Comparison of ENCODE assay signal across 8 mouse cellular contexts in genomic region chr4:126254315-126255112, GRCm38 (mm10). TPM values are rescaled to one million over a fixed set of nuclear protein-coding genes. Genes with fewer than 3 reads are reported as not detected.
A peak's percentile ranks its signal among the peaks of the same experiment; 100 is the strongest.
DNase-seq lines count a peak whose midpoint lies in the region; ATAC-seq lines count a peak whose summit lies in the region.

No protein-coding gene starts in this region.

- H3K4me1 ChIP-seq in intestine, embryonic 16.5 days (ENCODE audit: control insufficient read depth, insufficient read depth, low read length), result peaks cover 61% of the 10 kb centered on the region
- H3K4me1 ChIP-seq in liver, embryonic 12.5 days, result peaks cover 80% of the 10 kb centered on the region
- peaks cover 52% of the 10 kb centered on the region for H3K4me1 ChIP-seq in neural tube, embryonic 14.5 days (ENCODE audit: control insufficient read depth, insufficient read depth, low read length)

- H3K9me3 ChIP-seq in intestine, embryonic 16.5 days (ENCODE audit: control insufficient read depth, low read length), result no peaks in the 10 kb centered on the region
- H3K9me3 ChIP-seq in liver, embryonic 12.5 days (replicated peaks), result no peaks in the 10 kb centered on the region
- no peaks in the 10 kb centered on the region for H3K9me3 ChIP-seq in neural tube, embryonic 14.5 days (ENCODE audit: control insufficient read depth, low read length)

- H3K36me3 ChIP-seq in intestine, embryonic 16.5 days (ENCODE audit: control insufficient read depth, insufficient read depth, low read length), result no peaks in the 10 kb centered on the region
- peaks cover 3% of the 10 kb centered on the region; the same call in 1 of the 2 replicates for H3K36me3 ChIP-seq in liver, embryonic 12.5 days
- H3K36me3 ChIP-seq in neural tube, embryonic 14.5 days (ENCODE audit: control insufficient read depth, insufficient read depth, low read length), result no peaks in the 10 kb centered on the region

- peak overlapping the region; percentile 96 for H3K4me3 ChIP-seq in intestine, embryonic 16.5 days (ENCODE audit: low read length)
- peak overlapping the region; percentile 88 for H3K4me3 ChIP-seq in liver, embryonic 12.5 days
- H3K4me3 ChIP-seq in neural tube, embryonic 14.5 days (ENCODE audit: low read depth, low read length), result peak overlapping the region; percentile 100

- 30% methylated on average over 9 of the region's 9 CpGs for WGBS in intestine, embryonic 16.5 days
- WGBS in liver, embryonic 12.5 days (ENCODE audit: insufficient replicate concordance), result 37% methylated on average over 9 of the region's 9 CpGs
- WGBS in neural tube, embryonic 14.5 days, result 9% methylated on average over 9 of the region's 9 CpGs

- ATAC-seq in intestine, embryonic 16.5 days, result 0 out of 2 replicates have a peak, but pooled peaks have one; percentile 3
- no peak for ATAC-seq in liver, embryonic 12.5 days
- no peak for ATAC-seq in neural tube, embryonic 14.5 days (ENCODE audit: low read depth)

- H3K4me2 ChIP-seq in intestine, embryonic 16.5 days (ENCODE audit: low read depth, low read length), result peak overlapping the region; percentile 88
- peak overlapping the region; percentile 100 for H3K4me2 ChIP-seq in liver, embryonic 12.5 days
- H3K4me2 ChIP-seq in neural tube, embryonic 14.5 days (ENCODE audit: low read depth, low read length), result peak overlapping the region; percentile 99

- DNase-seq in gastrocnemius, adult 18-20 months (ENCODE audit: low spot score), result peak; percentile 66
- no peak for DNase-seq in gastrocnemius, postnatal 36 days
- peak; percentile 93 for DNase-seq in brain, adult 2 months (ENCODE audit: low read depth, low spot score)
- DNase-seq in gastrocnemius, postnatal 10 days, result peak; percentile 60
- DNase-seq in ovary, postnatal 10 days (ENCODE audit: low spot score), result no peak

- peak overlapping the region; percentile 90; the same call in 1 of the 2 replicates for H3K27ac ChIP-seq in intestine, embryonic 16.5 days (ENCODE audit: low read length)
- no peak overlapping the region; the same call in 1 of the 2 replicates for H3K27ac ChIP-seq in liver, embryonic 12.5 days
- peak overlapping the region; percentile 86 for H3K27ac ChIP-seq in neural tube, embryonic 14.5 days (ENCODE audit: low read depth, low read length)

- intact Hi-C loops in gastrocnemius, postnatal 36 days (cut with DNase I), result no loop called here

- H3K27me3 ChIP-seq in intestine, embryonic 16.5 days (replicated peaks; ENCODE audit: control insufficient read depth, insufficient read depth, low read length), result no peaks in the 10 kb centered on the region
- H3K27me3 ChIP-seq in liver, embryonic 12.5 days (replicated peaks), result peaks cover 33% of the 10 kb centered on the region
- no peaks in the 10 kb centered on the region for H3K27me3 ChIP-seq in neural tube, embryonic 14.5 days (ENCODE audit: control insufficient read depth, insufficient read depth, low read length)

- peak overlapping the region; percentile 97 for H3K9ac ChIP-seq in intestine, embryonic 16.5 days (ENCODE audit: low read depth, low read length)
- peak overlapping the region; percentile 92 for H3K9ac ChIP-seq in liver, embryonic 12.5 days
- peak overlapping the region; percentile 98 for H3K9ac ChIP-seq in neural tube, embryonic 14.5 days (replicated peaks; ENCODE audit: low read depth, low read length)

RNA-seq across cellular contexts. Expression of gene Map7d1, which starts 1.6 kb away (rescaled TPM):
- total RNA-seq in gastrocnemius, adult 18-20 months (2021), result 100 to 1,000 TPM; 185 to 200 TPM
- 100 to 1,000 TPM; 165 to 207 TPM for total RNA-seq in gastrocnemius, postnatal 36 days (2021)
- total RNA-seq in gastrocnemius, postnatal 10 days (2021), result 100 to 1,000 TPM; 209 to 239 TPM
- polyA plus RNA-seq in intestine, embryonic 16.5 days (2015; fragmentation: Nextera tagmentation; extraction: Ambion mirVana), result 13.1 and 16.7 TPM in 2 replicates
- 20.9 and 23.3 TPM in 2 replicates for polyA plus RNA-seq in liver, embryonic 12.5 days (2016; fragmentation: Nextera tagmentation; extraction: Ambion mirVana)
- 69.6 and 79.7 TPM in 2 replicates for polyA plus RNA-seq in neural tube, embryonic 14.5 days (2014; fragmentation: Nextera tagmentation; extraction: Ambion mirVana)

RNA-seq across cellular contexts. Expression of gene Trappc3, which starts 7.6 kb away (rescaled TPM):
- total RNA-seq in gastrocnemius, adult 18-20 months (2021), result 10 to 100 TPM; 21.0 to 26.8 TPM
- total RNA-seq in gastrocnemius, postnatal 36 days (2021), result 10 to 100 TPM; 15.9 to 17.9 TPM
- 10 to 100 TPM; 25.7 to 29.2 TPM for total RNA-seq in gastrocnemius, postnatal 10 days (2021)
- 105 and 107 TPM in 2 replicates for polyA plus RNA-seq in intestine, embryonic 16.5 days (2015; fragmentation: Nextera tagmentation; extraction: Ambion mirVana)
- 43.7 and 44.0 TPM in 2 replicates for polyA plus RNA-seq in liver, embryonic 12.5 days (2016; fragmentation: Nextera tagmentation; extraction: Ambion mirVana)
- 32.9 and 68.5 TPM in 2 replicates for polyA plus RNA-seq in neural tube, embryonic 14.5 days (2014; fragmentation: Nextera tagmentation; extraction: Ambion mirVana)

RNA-seq across cellular contexts. Expression of gene Col8a2, which starts 32.1 kb away (rescaled TPM):
- 1 to 10 TPM in 1 of 2 experiments, under 1 TPM in 1; 0.89 to 1.4 TPM for total RNA-seq in gastrocnemius, adult 18-20 months (2021)
- 1 to 10 TPM; 1.6 to 2.2 TPM for total RNA-seq in gastrocnemius, postnatal 36 days (2021)
- total RNA-seq in gastrocnemius, postnatal 10 days (2021), result 1 to 10 TPM; 5.7 to 5.9 TPM
- polyA plus RNA-seq in intestine, embryonic 16.5 days (2015; fragmentation: Nextera tagmentation; extraction: Ambion mirVana), result 3.5 and 4.5 TPM in 2 replicates
- polyA plus RNA-seq in liver, embryonic 12.5 days (2016; fragmentation: Nextera tagmentation; extraction: Ambion mirVana), result 1.8 and 2.3 TPM in 2 replicates
- 1.3 and 6.1 TPM in 2 replicates for polyA plus RNA-seq in neural tube, embryonic 14.5 days (2014; fragmentation: Nextera tagmentation; extraction: Ambion mirVana)

RNA-seq across cellular contexts. Expression of gene Thrap3, which starts 52.0 kb away (rescaled TPM):
- total RNA-seq in gastrocnemius, adult 18-20 months (2021), result 100 to 1,000 TPM in 1 of 2 experiments, 10 to 100 TPM in 1; 94.1 to 101 TPM
- total RNA-seq in gastrocnemius, postnatal 36 days (2021), result 100 to 1,000 TPM in 1 of 2 experiments, 10 to 100 TPM in 1; 87.9 to 106 TPM
- total RNA-seq in gastrocnemius, postnatal 10 days (2021), result 100 to 1,000 TPM; 131 to 152 TPM
- polyA plus RNA-seq in intestine, embryonic 16.5 days (2015; fragmentation: Nextera tagmentation; extraction: Ambion mirVana), result 132 and 141 TPM in 2 replicates
- 162 and 163 TPM in 2 replicates for polyA plus RNA-seq in liver, embryonic 12.5 days (2016; fragmentation: Nextera tagmentation; extraction: Ambion mirVana)
- polyA plus RNA-seq in neural tube, embryonic 14.5 days (2014; fragmentation: Nextera tagmentation; extraction: Ambion mirVana), result 128 and 138 TPM in 2 replicates

Comparison
In these comparisons a context has a peak if more than half of its experiments do, and no peak if none do; other contexts are left out.
1. DNase-seq: peak in gastrocnemius, adult 18-20 months (single experiment), brain, adult 2 months (single experiment) and gastrocnemius, postnatal 10 days (single experiment); none in gastrocnemius, postnatal 36 days (0 of 2) and ovary, postnatal 10 days (single experiment).
2. Peak in every context shown above with its lines, with median percentiles within 50 percentile points of each other: H3K4me2 ChIP-seq, H3K4me3 ChIP-seq and H3K9ac ChIP-seq.